ENCODE assay signal across 27 mouse cellular contexts in the genomic region with DNA sequence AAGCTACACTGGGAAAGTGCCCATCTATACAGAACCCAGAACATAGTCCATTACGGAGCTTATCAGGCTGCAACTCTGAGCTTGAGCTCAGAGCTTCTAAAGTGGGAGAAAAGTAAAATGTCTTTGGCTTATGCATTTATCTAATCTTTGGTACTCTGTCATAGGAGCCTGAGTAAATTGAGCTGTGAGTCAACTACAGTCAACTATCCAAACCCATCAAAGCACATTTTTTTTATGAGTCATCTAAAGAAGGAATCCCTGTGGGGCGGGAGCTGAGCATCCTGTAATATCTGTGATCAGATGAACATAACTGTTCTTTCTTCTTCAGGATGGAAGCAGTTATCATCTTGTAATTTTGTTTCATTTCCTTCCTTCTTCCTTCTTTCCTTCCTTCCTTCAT.
A peak's percentile ranks its signal among the peaks of the same experiment; 100 is the strongest.
DNase-seq lines count a peak whose midpoint lies in the region; ATAC-seq and TF ChIP-seq lines count a peak whose summit lies in the region.
"Had no signal": no experiment of that assay in that cellular context is flagged by ENCODE, and none has a peak within 500 bp of the region (broad histone marks: within the 10 kb centered on the region; RNA-seq: fewer than 3 reads in every experiment).

No protein-coding gene starts in this region.

- H3K27me3 ChIP-seq in kidney, adult 2 months (replicated peaks; ENCODE audit: control insufficient read depth, insufficient read depth, low read length), result no peaks in the 10 kb centered on the region
- H3K27me3 ChIP-seq: CH12.LX; embryonic facial prominence, embryonic 13.5 days; embryonic facial prominence, embryonic 15.5 days; forebrain, embryonic 13.5 days; forebrain, embryonic 15.5 days; Patski had no signal

- no peak for TF ChIP-seq CTCF in kidney, adult 2 months (conservative IDR thresholded peaks at IDR 0.05; ENCODE audit: insufficient read depth, insufficient read length, low read depth, low read length)

- TF ChIP-seq POLR2A in kidney, adult 2 months (IDR thresholded peaks at IDR 0.05; ENCODE audit: low read depth, low read length), result no peak

- no peak overlapping the region for H3K27ac ChIP-seq in kidney, adult 2 months (ENCODE audit: insufficient read depth, low read depth, low read length)
- H3K27ac ChIP-seq: embryonic facial prominence, embryonic 13.5 days; embryonic facial prominence, embryonic 15.5 days; forebrain, embryonic 10.5 days; forebrain, embryonic 13.5 days; forebrain, embryonic 15.5 days had no signal

- H3K4me1 ChIP-seq in kidney, adult 2 months (ENCODE audit: control insufficient read depth, insufficient read depth, low read length), result no peaks in the 10 kb centered on the region
- H3K4me1 ChIP-seq: embryonic facial prominence, embryonic 13.5 days; embryonic facial prominence, embryonic 15.5 days; forebrain, embryonic 10.5 days; forebrain, embryonic 13.5 days; forebrain, embryonic 15.5 days had no signal

- no peak for ATAC-seq in megakaryocyte progenitor cell, adult 5-6 weeks (replicated peaks; ENCODE audit: poor library complexity)
- ATAC-seq: activated CD4-positive, CD25-positive, alpha-beta regulatory T cell, adult 4 months; CD4-positive, CD25-positive, alpha-beta regulatory T cell, adult 4 months; forebrain, embryonic 13.5 days; forebrain, embryonic 15.5 days; Patski had no signal

- peak; percentile 62 for DNase-seq in 3T3-L1 (ENCODE audit: low read depth, low spot score)
- DNase-seq in Muller cell, postnatal 12 days (ENCODE audit: inconsistent ontology term), result peak; percentile 7
- peak; percentile 24 for DNase-seq in brain, adult 2 months (ENCODE audit: low read depth, low spot score)
- DNase-seq in kidney, adult 2 months, result no peak
- no peak for DNase-seq in spleen, adult 18-20 months
- DNase-seq: adrenal gland, adult 8-10 months; adrenal gland, postnatal 14 days; adrenal gland, postnatal 36 days; cerebellum, adult 11 months; cerebellum, adult 18-20 months; cerebellum, adult 8-10 months; cerebellum, adult 9-11 months; cerebellum, postnatal 14 days; cerebellum, postnatal 36 days; embryo, embryonic 11 days had no signal

- H3K36me3 ChIP-seq in kidney, adult 2 months (ENCODE audit: control insufficient read depth, insufficient read depth, low read length), result no peaks in the 10 kb centered on the region
- H3K36me3 ChIP-seq: embryonic facial prominence, embryonic 13.5 days; embryonic facial prominence, embryonic 15.5 days; forebrain, embryonic 10.5 days; forebrain, embryonic 15.5 days; G1E had no signal

- H3K4me3 ChIP-seq in kidney, adult 2 months (ENCODE audit: insufficient read depth, low read depth, low read length), result no peak overlapping the region
- H3K4me3 ChIP-seq: embryonic facial prominence, embryonic 13.5 days; embryonic facial prominence, embryonic 15.5 days; erythroblast, embryonic 14.5 days; forebrain, embryonic 10.5 days; forebrain, embryonic 13.5 days; forebrain, embryonic 15.5 days had no signal

- 91% methylated on average over 2 of the region's 2 CpGs for whole genome bisulfite sequencing in kidney, adult 2 months

Comparison
In these comparisons a context has a peak if more than half of its experiments do, and no peak if none do; other contexts are left out.
1. DNase-seq: peak in 3T3-L1 (single experiment), Muller cell, postnatal 12 days (single experiment) and brain, adult 2 months (single experiment); none in kidney, adult 2 months (single experiment) and spleen, adult 18-20 months (0 of 2).